Mouse (Mus musculus): ENCODE measurements around the gene Cebpe. TPM values are rescaled to one million over a fixed set of nuclear protein-coding genes. Genes with fewer than 3 reads are reported as not detected.

Cebpe gene
- polyA plus RNA-seq, 1 experiment: 0.05 TPM

DNA sequence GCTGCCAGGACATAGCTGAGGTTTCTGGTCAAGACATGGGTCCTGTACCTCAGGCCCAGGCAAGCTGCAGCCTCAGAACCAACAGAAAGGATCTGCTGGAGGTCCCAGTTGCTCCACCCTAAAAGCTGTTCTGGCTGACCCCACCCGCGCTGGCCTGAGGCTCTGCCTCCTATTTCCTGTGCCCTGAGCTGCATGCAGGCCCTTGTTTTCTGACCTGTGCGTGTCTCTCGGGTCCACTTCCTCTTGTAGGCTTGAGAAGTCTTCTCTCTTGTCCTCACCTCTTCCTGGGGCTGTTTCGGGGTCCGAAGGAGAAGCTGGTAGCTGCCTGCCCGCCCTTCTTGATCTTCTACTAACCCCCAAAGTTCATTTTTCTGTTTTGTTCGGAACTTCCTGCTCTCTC lies 887 bp upstream of the Cebpe start:
- Histone ChIP-seq H3K27me3 (ENCODE audit: control insufficient read depth) (peaks cover 57% of the 10 kb centered on the region), H3K36me3 (ENCODE audit: control insufficient read depth) (no peaks in the 10 kb centered on the region), H3K9me3 (ENCODE audit: control insufficient read depth, low read length) (no peaks in the 10 kb centered on the region), H3K4me3 (replicated peaks) (no peak overlapping the region), H3K4me1 (ENCODE audit: control insufficient read depth) (peaks cover 20% of the 10 kb centered on the region)
- TF ChIP-seq GATA1 (IDR thresholded peaks at IDR 0.05; ENCODE audit: low read length) (no peak), TAL1 (IDR thresholded peaks at IDR 0.05; ENCODE audit: low read length) (no peak)

DNA sequence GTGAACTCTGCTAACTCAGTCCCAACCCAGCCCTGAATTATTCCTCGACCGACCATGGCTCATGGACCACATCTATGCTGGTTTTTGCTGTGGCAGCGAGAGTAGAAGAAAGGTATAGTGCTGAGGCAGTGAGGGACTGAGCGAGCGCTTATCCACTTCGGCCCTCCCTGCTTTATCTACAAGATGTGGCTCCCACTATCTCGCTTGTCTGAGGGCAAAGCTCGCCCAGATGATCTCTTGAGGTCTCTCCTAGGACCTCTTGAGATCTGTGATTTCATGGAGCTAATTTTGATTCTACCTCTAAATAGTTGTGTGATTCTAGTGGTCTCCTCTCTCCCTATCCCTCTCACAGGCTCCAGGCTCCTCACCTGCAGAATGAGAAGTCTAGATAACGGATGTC lies 2.9 kb downstream of the Cebpe start:
- Histone ChIP-seq H3K9me3 (ENCODE audit: control insufficient read depth, low read length) (no peaks in the 10 kb centered on the region), H3K36me3 (ENCODE audit: control insufficient read depth) (no peaks in the 10 kb centered on the region), H3K27me3 (ENCODE audit: control insufficient read depth) (peaks cover 62% of the 10 kb centered on the region), H3K4me3 (replicated peaks) (no peak overlapping the region), H3K4me1 (ENCODE audit: control insufficient read depth) (peaks cover 35% of the 10 kb centered on the region)
- no peak for TF ChIP-seq TAL1 (IDR thresholded peaks at IDR 0.05; ENCODE audit: low read length)
- TF ChIP-seq GATA1 (IDR thresholded peaks at IDR 0.05; ENCODE audit: low read length): no peak

DNA sequence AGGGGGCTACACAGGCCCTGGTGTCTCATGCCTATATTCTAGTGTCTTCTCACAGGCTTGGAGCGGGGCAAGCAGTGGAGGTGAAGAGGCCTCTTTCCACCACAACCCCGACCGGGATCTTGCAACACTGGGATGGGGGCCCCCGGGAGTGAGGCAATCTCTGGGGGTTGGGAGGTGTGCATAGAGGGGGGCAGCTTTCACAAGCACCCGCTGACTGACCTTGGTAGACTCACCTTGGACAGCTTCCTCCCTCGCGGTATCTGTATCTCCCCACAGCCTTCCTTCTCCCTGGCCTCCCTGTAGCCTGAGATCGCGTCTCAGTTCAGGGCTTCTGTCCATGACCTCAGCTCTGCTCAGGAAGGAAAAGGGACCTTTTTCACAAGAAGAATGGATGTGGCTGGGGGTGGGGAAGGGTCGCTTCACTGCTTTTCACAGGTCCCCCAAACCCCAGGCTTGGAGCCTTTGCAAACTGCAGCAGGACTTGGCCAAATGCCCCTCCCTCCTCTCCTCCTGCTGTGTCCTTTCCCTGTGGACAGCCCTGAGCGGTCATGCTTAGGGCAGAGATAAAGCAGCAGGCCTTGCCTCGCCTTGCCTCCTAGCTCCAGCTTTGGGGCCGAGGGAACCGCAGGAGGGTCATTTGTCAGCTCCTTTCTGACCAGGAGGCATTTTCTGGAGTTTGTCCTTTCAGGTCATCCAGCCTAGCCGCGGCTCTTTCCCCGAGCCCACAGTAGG lies 5.2 kb downstream of the Cebpe start:
- H3K27me3 ChIP-seq (ENCODE audit: control insufficient read depth): peaks cover 79% of the 10 kb centered on the region
- H3K9me3 ChIP-seq (ENCODE audit: control insufficient read depth, low read length): no peaks in the 10 kb centered on the region
- H3K4me3 ChIP-seq (replicated peaks): no peak overlapping the region
- H3K36me3 ChIP-seq (ENCODE audit: control insufficient read depth): no peaks in the 10 kb centered on the region
- H3K4me1 ChIP-seq (ENCODE audit: control insufficient read depth): peaks cover 28% of the 10 kb centered on the region
- no peak for TF ChIP-seq TAL1 (IDR thresholded peaks at IDR 0.05; ENCODE audit: low read length)
- no peak for TF ChIP-seq GATA1 (IDR thresholded peaks at IDR 0.05; ENCODE audit: low read length)

GRCm38 (mm10) chr14:54705844-54706243 lies 6.1 kb downstream of the Cebpe start:
- peaks cover 31% of the 10 kb centered on the region for H3K4me1 ChIP-seq (ENCODE audit: control insufficient read depth)
- no peaks in the 10 kb centered on the region for H3K36me3 ChIP-seq (ENCODE audit: control insufficient read depth)
- H3K9me3 ChIP-seq (ENCODE audit: control insufficient read depth, low read length): no peaks in the 10 kb centered on the region
- peaks cover 75% of the 10 kb centered on the region for H3K27me3 ChIP-seq (ENCODE audit: control insufficient read depth)
- TF ChIP-seq GATA1 (IDR thresholded peaks at IDR 0.05; ENCODE audit: low read length): peak; percentile 82
- peak; percentile 93 for TF ChIP-seq TAL1 (IDR thresholded peaks at IDR 0.05; ENCODE audit: low read length)
- peak overlapping the region; percentile 29 for H3K4me3 ChIP-seq (replicated peaks)

GRCm38 (mm10) chr14:54703207-54703606 lies 8.8 kb downstream of the Cebpe start:
- Histone ChIP-seq H3K27me3 (ENCODE audit: control insufficient read depth) (peaks cover 53% of the 10 kb centered on the region), H3K4me1 (ENCODE audit: control insufficient read depth) (peaks cover 29% of the 10 kb centered on the region), H3K9me3 (ENCODE audit: control insufficient read depth, low read length) (no peaks in the 10 kb centered on the region), H3K4me3 (replicated peaks) (no peak overlapping the region), H3K36me3 (ENCODE audit: control insufficient read depth) (no peaks in the 10 kb centered on the region)
- TF ChIP-seq TAL1 (IDR thresholded peaks at IDR 0.05; ENCODE audit: low read length): no peak
- no peak for TF ChIP-seq GATA1 (IDR thresholded peaks at IDR 0.05; ENCODE audit: low read length)

- peaks cover 20% of the 10 kb centered on the region for H3K4me1 ChIP-seq (ENCODE audit: control insufficient read depth)
- H3K4me3 ChIP-seq (replicated peaks): no peak overlapping the region
- no peaks in the 10 kb centered on the region for H3K36me3 ChIP-seq (ENCODE audit: control insufficient read depth)
- H3K27me3 ChIP-seq (ENCODE audit: control insufficient read depth): peaks cover 35% of the 10 kb centered on the region
- H3K9me3 ChIP-seq (ENCODE audit: control insufficient read depth, low read length): no peaks in the 10 kb centered on the region
- no peak for TF ChIP-seq GATA1 (IDR thresholded peaks at IDR 0.05; ENCODE audit: low read length)
- TF ChIP-seq TAL1 (IDR thresholded peaks at IDR 0.05; ENCODE audit: low read length): no peak
Observed at GRCm38 (mm10) chr14:54701298-54701697, 10.7 kb downstream of the Cebpe start.

DNA sequence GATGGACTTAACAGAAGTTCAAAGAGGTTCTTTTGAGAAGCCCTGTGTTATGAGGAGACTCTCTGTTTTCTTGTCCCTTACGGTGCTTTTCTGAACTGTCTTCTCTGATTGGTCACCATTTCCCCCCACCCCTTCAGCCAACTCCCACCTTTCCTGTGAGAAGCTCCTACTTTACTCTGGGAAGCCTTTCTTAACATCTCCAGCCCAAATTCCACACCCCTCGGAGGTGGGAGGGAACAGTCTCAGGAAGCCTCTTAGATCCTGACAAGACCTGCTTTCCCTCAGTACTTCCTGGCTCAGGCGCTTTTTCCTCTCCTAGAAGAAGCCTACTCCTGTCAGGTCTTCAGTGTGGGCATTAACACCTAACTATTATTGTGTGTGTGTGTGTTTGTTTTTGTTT lies 12.4 kb downstream of the Cebpe start:
- Histone ChIP-seq H3K9me3 (ENCODE audit: control insufficient read depth, low read length) (no peaks in the 10 kb centered on the region), H3K27me3 (ENCODE audit: control insufficient read depth) (peaks cover 32% of the 10 kb centered on the region), H3K36me3 (ENCODE audit: control insufficient read depth) (peaks cover 3% of the 10 kb centered on the region; the same call in 1 of the 2 replicates), H3K4me1 (ENCODE audit: control insufficient read depth) (peaks cover 4% of the 10 kb centered on the region), H3K4me3 (replicated peaks) (no peak overlapping the region)
- TF ChIP-seq TAL1 (IDR thresholded peaks at IDR 0.05; ENCODE audit: low read length) (no peak), GATA1 (IDR thresholded peaks at IDR 0.05; ENCODE audit: low read length) (no peak)

GRCm38 (mm10) chr14:54698733-54699132 lies 13.2 kb downstream of the Cebpe start, which contains the start of gene Gm29776:
Gene Gm29776, minus strand, starts transcription at chr14:54698833.
- Histone ChIP-seq H3K4me3 (replicated peaks) (no peak within 1 kb of the TSS), H3K4me1 (ENCODE audit: control insufficient read depth) (peaks cover 4% of the 10 kb centered on the region), H3K36me3 (ENCODE audit: control insufficient read depth) (peaks cover 11% of the 10 kb centered on the region), H3K9me3 (ENCODE audit: control insufficient read depth, low read length) (no peaks in the 10 kb centered on the region), H3K27me3 (ENCODE audit: control insufficient read depth) (peaks cover 29% of the 10 kb centered on the region)
- TF ChIP-seq GATA1 (IDR thresholded peaks at IDR 0.05; ENCODE audit: low read length): no peak
- no peak for TF ChIP-seq TAL1 (IDR thresholded peaks at IDR 0.05; ENCODE audit: low read length)

GRCm38 (mm10) chr14:54696752-54697151 lies 15.2 kb downstream of the Cebpe start:
- Histone ChIP-seq H3K36me3 (ENCODE audit: control insufficient read depth) (peaks cover 25% of the 10 kb centered on the region), H3K9me3 (ENCODE audit: control insufficient read depth, low read length) (no peaks in the 10 kb centered on the region), H3K4me3 (replicated peaks) (no peak overlapping the region), H3K4me1 (ENCODE audit: control insufficient read depth) (peaks cover 3% of the 10 kb centered on the region), H3K27me3 (ENCODE audit: control insufficient read depth) (peaks cover 10% of the 10 kb centered on the region)
- no peak for TF ChIP-seq TAL1 (IDR thresholded peaks at IDR 0.05; ENCODE audit: low read length)
- no peak for TF ChIP-seq GATA1 (IDR thresholded peaks at IDR 0.05; ENCODE audit: low read length)
